Mouse (Mus musculus): Measurements from ENCODE around the gene C3.

C3 gene

GRCm38 (mm10) chr17:57166800-57167791, 60.8 kb downstream of the C3 start:
- peak; percentile 86 for DNase-seq (ENCODE audit: low read depth, low spot score)

Data from mesoderm, embryonic 11.5 days (tissue).